Mouse (Mus musculus) small intestine, adult 2 months (tissue): Measurements from ENCODE around the gene Dab1.

Source experiments
- CTCF ChIP-seq: fragments of 200-500 bp; IDR thresholded peaks from 2 replicates; pipeline ENCODE4 v1.5.1; 2012; ENCODE audit warnings: low read depth, mild to moderate bottlenecking, control low read depth, inconsistent platforms, low read length, moderate library complexity, mixed read lengths; ENCODE audit not compliant: insufficient replicate concordance, insufficient read length; ENCODE audit errors: extremely low read depth
- POLR2A ChIP-seq: fragments of 200-500 bp; IDR thresholded peaks from 2 replicates; pipeline ENCODE4 v1.6.1; 2012; ENCODE audit warnings: low read depth, mild to moderate bottlenecking, control low read depth, inconsistent platforms, low read length, moderate library complexity

- TF ChIP-seq CTCF (no peak), POLR2A (no peak)
These were observed at the start of gene Dab1 for GRCm38 (mm10) chr4:103619321-103619945.
